Mouse (Mus musculus): Measurements from ENCODE around the gene Rcor2. TPM values are rescaled to one million over a fixed set of nuclear protein-coding genes. Genes with fewer than 3 reads are reported as not detected.

Gene Rcor2
- polyA plus RNA-seq, 1 experiment from 2014 or later = 14.8 TPM

DNA sequence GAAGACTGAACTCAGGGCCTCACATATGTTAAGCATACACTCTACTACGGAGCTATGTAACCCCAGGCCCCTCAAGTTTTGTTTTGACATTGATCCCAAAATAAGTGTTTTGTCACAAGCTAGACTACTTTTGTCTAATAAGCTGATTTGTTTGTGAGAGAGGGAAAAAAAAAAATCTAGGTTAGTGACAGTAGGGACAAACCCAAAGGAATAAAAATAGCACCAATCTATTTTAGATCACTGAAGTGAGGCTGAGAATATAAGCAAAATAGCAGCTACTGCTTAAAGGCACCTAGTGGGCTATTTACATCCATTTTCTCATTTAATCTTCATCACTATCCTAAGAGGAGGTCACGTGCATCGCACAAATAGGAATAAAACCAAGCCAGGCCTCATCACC, 27.6 kb upstream of the Rcor2 start:
- H3K9me3 ChIP-seq (replicated peaks) = no peaks in the 10 kb centered on the region
- peak overlapping the region; percentile 56 for H3K4me3 ChIP-seq (replicated peaks)
- 92% methylated on average over 3 of the region's 3 CpGs for WGBS
- H3K4me2 ChIP-seq = peak overlapping the region; percentile 97
- H3K9ac ChIP-seq (replicated peaks) = peak overlapping the region; percentile 73
- H3K4me1 ChIP-seq = peaks cover 38% of the 10 kb centered on the region
- 0 out of 2 replicates have a peak, but pooled peaks cover 3% of the 10 kb centered on the region for H3K27me3 ChIP-seq (replicated peaks)
- no peak overlapping the region for H3K27ac ChIP-seq (replicated peaks)
- 0 out of 2 replicates have a peak, but pooled peaks cover under 1% of the 10 kb centered on the region for H3K36me3 ChIP-seq
- ATAC-seq (ENCODE audit: low FRiP score) = no peak

DNA sequence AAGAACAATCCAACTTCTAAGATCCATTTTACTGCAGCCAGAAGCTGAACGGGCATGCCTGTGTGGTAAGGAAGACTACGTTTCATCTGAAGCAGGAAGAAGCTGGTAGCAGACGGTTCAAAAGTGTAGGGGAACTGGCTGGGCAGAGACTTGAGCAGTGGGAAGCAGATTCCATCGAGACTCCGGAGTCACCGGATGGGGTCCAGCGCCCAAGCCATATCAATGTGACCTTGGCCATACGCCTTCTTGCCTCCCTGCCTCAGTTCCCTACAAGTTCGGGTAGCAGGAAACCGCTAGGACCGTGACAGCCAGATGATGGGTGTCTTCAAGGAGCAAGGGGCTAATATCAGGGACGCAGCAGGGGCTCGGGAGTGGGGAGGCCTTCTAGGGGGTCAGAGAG, 26.8 kb upstream of the Rcor2 start:
- 1% methylated on average over 13 of the region's 13 CpGs for WGBS
- ATAC-seq (ENCODE audit: low FRiP score) = no peak

DNA sequence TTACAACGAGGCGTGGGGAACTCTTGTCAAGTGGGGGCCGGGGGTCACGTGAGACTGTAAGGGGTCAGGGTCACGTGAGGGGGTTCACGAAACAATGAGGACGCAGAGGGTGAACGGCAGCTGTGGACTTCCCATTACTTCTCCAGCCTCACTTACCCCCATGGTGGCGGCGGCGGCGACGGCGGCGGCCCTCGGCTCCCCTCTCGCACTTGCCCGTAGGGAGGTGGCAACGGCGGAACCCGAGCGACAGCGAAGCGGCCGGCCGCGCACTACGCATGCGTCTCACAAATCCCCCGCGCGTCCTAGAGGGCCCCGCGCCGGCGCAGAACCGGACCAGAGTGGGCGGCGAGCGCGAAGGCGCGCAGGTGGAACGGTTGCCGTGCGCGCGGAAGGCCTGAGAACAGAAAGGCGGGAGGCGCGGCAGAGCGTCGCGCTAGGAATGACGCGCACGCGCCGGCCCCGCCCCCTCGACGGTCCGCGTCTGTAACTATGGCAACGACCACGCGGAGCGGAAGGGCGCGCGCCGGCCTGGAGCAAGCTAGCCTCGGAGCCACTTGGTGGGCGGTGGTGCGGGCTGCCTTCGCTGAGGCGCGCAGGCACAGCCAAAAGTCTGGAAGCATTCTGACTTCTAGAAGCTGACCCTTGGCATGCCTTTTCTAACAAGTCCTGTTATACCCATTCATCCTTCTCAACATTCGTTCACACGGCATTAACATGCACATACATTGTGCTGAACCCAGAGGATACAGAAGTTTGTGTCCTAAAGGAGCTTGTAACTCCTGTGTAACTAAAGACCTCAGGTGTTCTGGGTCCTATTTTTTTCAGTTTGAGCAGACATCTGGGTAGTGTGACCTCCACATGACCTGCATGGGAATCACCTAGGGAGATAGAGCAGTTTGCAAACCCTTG, 26.1 kb upstream of the Rcor2 start, which contains the start of gene Naa40:
TSS of gene Naa40 (minus strand) at position 402 of the 909 bp plus-strand sequence.
- H3K9me3 ChIP-seq (replicated peaks) = no peaks in the 10 kb centered on the region
- H3K4me2 ChIP-seq = peak within 1 kb of the TSS; percentile 97
- WGBS = under 1% methylated on average over 79 of the region's 80 CpGs
- no peaks in the 10 kb centered on the region for H3K36me3 ChIP-seq
- H3K9ac ChIP-seq (replicated peaks) = peak within 1 kb of the TSS; percentile 73
- H3K27me3 ChIP-seq (replicated peaks) = 0 out of 2 replicates have a peak, but pooled peaks cover 3% of the 10 kb centered on the region
- peak; percentile 97 for ATAC-seq (ENCODE audit: low FRiP score)
- peaks cover 35% of the 10 kb centered on the region for H3K4me1 ChIP-seq
- peak within 1 kb of the TSS; percentile 83 for H3K27ac ChIP-seq (replicated peaks)
- H3K4me3 ChIP-seq (replicated peaks) = peak within 1 kb of the TSS; percentile 56

More for the DNA sequence above, 26.8 kb upstream of the Rcor2 start:
- peak overlapping the region; percentile 73 for H3K9ac ChIP-seq (replicated peaks)
- peaks cover 35% of the 10 kb centered on the region for H3K4me1 ChIP-seq
- no peaks in the 10 kb centered on the region for H3K9me3 ChIP-seq (replicated peaks)
- H3K36me3 ChIP-seq = no peaks in the 10 kb centered on the region
- peak overlapping the region; percentile 97 for H3K4me2 ChIP-seq
- 0 out of 2 replicates have a peak, but pooled peaks cover 3% of the 10 kb centered on the region for H3K27me3 ChIP-seq (replicated peaks)
- H3K27ac ChIP-seq (replicated peaks) = peak overlapping the region; percentile 83
- H3K4me3 ChIP-seq (replicated peaks) = peak overlapping the region; percentile 56

DNA sequence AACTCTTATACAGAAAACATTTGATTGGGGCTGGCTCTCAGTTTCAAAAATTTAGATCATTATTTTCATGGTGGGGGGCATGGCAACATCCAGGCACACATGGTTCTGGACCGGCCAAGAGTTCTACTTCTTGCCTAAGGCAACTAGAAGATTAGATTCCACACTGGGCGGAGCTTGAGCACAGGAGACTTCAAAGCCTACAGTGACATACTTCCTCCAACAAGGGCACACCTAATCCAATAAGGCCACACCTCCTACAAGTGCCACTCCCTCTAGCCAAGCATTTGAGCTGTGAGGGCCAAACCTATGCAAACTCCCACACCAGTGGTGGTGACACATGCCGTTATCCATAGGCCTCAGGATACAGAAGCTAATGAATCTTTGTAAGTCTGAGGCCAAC, 21.1 kb upstream of the Rcor2 start:
- Histone ChIP-seq H3K4me3 (replicated peaks) (no peak overlapping the region), H3K4me2 (no peak overlapping the region), H3K27ac (replicated peaks) (no peak overlapping the region), H3K27me3 (replicated peaks) (0 out of 2 replicates have a peak, but pooled peaks cover 3% of the 10 kb centered on the region), H3K9ac (replicated peaks) (no peak overlapping the region), H3K9me3 (replicated peaks) (no peaks in the 10 kb centered on the region), H3K36me3 (no peaks in the 10 kb centered on the region), H3K4me1 (peaks cover 6% of the 10 kb centered on the region)
- WGBS = 84% methylated on average over 3 of the region's 3 CpGs
- no peak for ATAC-seq (ENCODE audit: low FRiP score)

DNA sequence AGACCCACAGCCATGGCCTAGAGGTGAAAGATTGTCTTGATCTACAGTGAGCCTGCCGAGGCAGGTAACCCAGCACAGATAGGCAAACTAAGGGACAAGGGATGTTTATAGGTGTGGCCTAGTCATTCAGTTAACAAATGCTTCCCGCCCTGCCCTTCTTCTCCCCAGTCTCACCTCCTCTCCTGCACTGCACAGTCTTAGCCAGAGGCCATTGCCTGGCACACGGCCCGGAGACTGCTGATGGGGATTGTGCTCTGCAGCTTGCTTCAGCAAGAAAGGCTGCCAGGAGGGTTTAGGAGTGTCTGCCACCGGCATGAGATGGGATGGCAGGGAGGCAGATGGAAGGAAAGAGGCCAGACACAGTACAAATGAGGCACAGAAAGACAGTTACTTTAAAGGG, 9.2 kb upstream of the Rcor2 start:
- Histone ChIP-seq H3K4me1 (no peaks in the 10 kb centered on the region), H3K9me3 (replicated peaks) (no peaks in the 10 kb centered on the region), H3K9ac (replicated peaks) (no peak overlapping the region), H3K4me3 (replicated peaks) (no peak overlapping the region), H3K36me3 (no peaks in the 10 kb centered on the region), H3K4me2 (no peak overlapping the region), H3K27ac (replicated peaks) (no peak overlapping the region), H3K27me3 (replicated peaks) (no peaks in the 10 kb centered on the region)
- ATAC-seq (ENCODE audit: low FRiP score) = no peak
- WGBS = 77% methylated on average over 5 of the region's 5 CpGs

DNA sequence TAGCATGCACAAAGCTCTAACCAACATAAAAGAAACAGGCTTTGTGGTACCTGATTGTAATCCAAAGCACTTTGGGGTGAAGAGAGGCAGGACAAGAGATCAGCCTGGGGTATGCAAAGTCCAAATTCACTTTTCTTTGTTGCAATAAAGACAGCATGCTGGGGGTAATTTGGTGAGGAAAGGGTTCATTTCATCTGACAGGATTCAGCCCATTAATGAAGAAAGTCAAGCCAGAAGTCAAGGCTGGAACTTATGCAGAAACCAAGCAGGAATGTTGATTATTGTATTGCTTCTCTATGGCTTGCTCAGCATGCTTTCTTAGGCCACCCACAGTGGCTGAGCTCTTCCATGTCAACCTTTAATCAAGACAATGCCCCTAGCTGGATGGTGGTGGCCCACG, 5.6 kb upstream of the Rcor2 start:
- Histone ChIP-seq H3K27me3 (replicated peaks) (no peaks in the 10 kb centered on the region), H3K4me3 (replicated peaks) (no peak overlapping the region), H3K9me3 (replicated peaks) (no peaks in the 10 kb centered on the region), H3K27ac (replicated peaks) (no peak overlapping the region), H3K4me2 (no peak overlapping the region), H3K36me3 (no peaks in the 10 kb centered on the region), H3K9ac (replicated peaks) (no peak overlapping the region), H3K4me1 (peaks cover 24% of the 10 kb centered on the region)
- ATAC-seq (ENCODE audit: low FRiP score) = no peak
- 88% methylated on average over 1 of the region's 1 CpGs for WGBS

DNA sequence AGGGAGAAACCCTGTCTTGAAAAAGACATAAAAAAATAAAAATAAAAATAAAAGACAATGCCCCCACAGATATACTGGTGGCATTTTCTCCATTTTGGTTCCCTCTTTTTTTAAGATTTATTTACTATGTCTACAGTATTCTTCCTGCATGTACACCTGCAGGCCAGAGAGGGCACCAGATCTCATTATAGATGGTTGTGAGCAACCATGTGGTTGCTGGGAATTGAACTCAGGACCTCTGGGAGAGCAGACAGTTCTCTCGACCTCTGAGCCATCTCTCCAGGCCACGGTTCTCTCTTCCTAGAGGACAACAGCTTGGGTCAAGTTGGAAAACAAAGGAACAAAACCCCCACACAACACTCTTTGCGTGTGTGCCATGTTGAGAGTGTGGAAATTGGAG, 5.2 kb upstream of the Rcor2 start:
- Histone ChIP-seq H3K4me1 (peaks cover 29% of the 10 kb centered on the region), H3K27me3 (replicated peaks) (no peaks in the 10 kb centered on the region), H3K4me2 (no peak overlapping the region), H3K9me3 (replicated peaks) (no peaks in the 10 kb centered on the region), H3K36me3 (no peaks in the 10 kb centered on the region), H3K27ac (replicated peaks) (no peak overlapping the region), H3K4me3 (replicated peaks) (no peak overlapping the region), H3K9ac (replicated peaks) (no peak overlapping the region)
- no peak for ATAC-seq (ENCODE audit: low FRiP score)
- WGBS = 93% methylated on average over 3 of the region's 3 CpGs

DNA sequence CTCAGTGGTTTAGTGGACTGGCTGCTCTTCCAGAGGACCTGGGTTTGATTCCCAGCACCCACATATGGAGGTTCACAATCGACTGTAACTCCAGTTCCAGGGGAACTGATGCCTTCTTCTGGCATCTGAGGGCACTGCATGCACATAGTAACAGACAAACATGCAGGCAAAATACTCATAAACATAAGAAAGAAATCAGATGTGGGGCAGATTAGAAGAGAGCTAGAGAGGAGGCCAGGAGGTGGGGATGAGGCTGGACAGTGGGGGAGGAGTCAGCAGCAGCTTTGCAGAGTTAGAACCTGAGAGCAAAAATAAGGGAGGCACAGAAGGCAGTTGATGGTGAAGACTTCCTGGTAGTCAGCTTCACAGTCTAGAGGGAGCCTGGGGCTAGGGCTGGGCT, 4.5 kb upstream of the Rcor2 start:
- H3K27me3 ChIP-seq (replicated peaks) = no peaks in the 10 kb centered on the region
- 97% methylated on average over 1 of the region's 1 CpGs for WGBS
- no peak overlapping the region for H3K9ac ChIP-seq (replicated peaks)
- no peak for ATAC-seq (ENCODE audit: low FRiP score)
- H3K27ac ChIP-seq (replicated peaks) = no peak overlapping the region
- H3K4me2 ChIP-seq = no peak overlapping the region
- peaks cover 35% of the 10 kb centered on the region for H3K4me1 ChIP-seq
- H3K36me3 ChIP-seq = no peaks in the 10 kb centered on the region
- no peak overlapping the region for H3K4me3 ChIP-seq (replicated peaks)
- H3K9me3 ChIP-seq (replicated peaks) = no peaks in the 10 kb centered on the region

DNA sequence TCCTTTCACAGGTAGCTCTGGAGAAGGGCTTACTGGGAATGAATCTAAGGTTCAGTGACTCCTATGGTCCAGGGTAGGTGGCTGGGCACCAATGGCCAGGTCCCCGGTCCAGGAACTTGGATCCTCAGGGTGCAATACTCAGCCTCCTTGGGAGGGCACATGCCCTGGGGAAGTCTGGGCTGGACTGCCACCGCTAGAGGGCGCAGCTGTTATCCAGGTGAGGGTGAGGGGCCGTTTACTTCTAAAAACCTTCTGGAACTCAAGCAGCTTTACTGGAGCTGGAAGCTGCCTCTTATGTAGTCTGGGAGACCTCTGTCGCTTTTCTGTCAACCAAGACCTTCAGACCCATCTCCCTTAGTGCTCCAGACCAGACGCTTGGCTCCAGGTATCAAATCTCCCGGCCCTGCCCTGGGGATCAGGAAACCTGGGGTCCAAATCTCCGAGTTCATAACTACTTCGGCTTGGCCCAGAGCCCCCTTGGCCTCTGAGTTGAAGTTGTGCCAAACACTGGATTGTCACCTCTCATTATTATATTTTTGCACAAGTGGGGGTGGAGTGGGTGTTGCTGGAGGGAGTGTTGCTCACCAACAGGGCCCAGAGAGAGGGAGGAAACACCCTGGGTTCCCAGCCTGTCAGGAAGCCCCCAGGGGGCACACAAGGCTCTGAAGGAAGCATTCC, 2.9 kb upstream of the Rcor2 start:
- H3K27ac ChIP-seq (replicated peaks) = 0 out of 2 replicates have a peak overlapping the region, but pooled peaks have one; percentile 14
- H3K4me2 ChIP-seq = no peak overlapping the region
- H3K4me1 ChIP-seq = peaks cover 46% of the 10 kb centered on the region
- no peaks in the 10 kb centered on the region for H3K9me3 ChIP-seq (replicated peaks)
- WGBS = 23% methylated on average over 9 of the region's 9 CpGs
- H3K27me3 ChIP-seq (replicated peaks) = no peaks in the 10 kb centered on the region
- no peak for ATAC-seq (ENCODE audit: low FRiP score)
- no peaks in the 10 kb centered on the region for H3K36me3 ChIP-seq
- H3K4me3 ChIP-seq (replicated peaks) = no peak overlapping the region
- H3K9ac ChIP-seq (replicated peaks) = no peak overlapping the region

DNA sequence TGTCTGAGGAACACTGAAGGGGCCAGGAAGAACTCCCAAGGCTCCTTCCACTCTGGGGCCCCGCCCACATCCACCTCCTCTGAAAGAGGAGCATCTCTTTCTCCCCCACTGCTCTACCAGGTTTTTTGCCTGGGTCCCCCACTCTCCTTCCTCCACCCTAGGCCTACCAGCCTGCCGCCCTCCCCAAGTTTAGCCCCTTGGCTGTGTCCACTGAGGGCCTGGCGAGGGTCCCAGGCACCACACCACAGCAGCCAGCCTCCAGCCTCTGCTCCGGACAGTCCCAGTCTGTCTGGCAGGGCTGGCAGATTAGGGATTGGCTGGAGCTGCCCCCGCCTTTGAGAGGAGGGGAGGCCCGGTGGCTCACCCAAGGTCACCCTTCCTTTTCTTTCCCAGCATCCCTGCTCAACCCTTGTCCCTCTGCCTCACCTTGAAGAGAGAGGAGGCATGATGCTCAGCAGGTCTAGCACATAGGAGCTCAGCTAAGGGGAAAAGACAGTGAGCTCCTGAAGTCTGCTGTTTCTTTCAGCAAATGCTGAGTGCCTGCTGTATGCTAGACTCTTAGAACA, 2.3 kb upstream of the Rcor2 start:
- no peak overlapping the region for H3K4me3 ChIP-seq (replicated peaks)
- WGBS = 26% methylated on average over 6 of the region's 6 CpGs
- no peaks in the 10 kb centered on the region for H3K9me3 ChIP-seq (replicated peaks)
- ATAC-seq (ENCODE audit: low FRiP score) = no peak
- no peak overlapping the region for H3K4me2 ChIP-seq
- H3K27me3 ChIP-seq (replicated peaks) = no peaks in the 10 kb centered on the region
- H3K4me1 ChIP-seq = peaks cover 52% of the 10 kb centered on the region
- H3K36me3 ChIP-seq = no peaks in the 10 kb centered on the region
- peak overlapping the region; percentile 46; the same call in 1 of the 2 replicates for H3K27ac ChIP-seq (replicated peaks)
- no peak overlapping the region for H3K9ac ChIP-seq (replicated peaks)

DNA sequence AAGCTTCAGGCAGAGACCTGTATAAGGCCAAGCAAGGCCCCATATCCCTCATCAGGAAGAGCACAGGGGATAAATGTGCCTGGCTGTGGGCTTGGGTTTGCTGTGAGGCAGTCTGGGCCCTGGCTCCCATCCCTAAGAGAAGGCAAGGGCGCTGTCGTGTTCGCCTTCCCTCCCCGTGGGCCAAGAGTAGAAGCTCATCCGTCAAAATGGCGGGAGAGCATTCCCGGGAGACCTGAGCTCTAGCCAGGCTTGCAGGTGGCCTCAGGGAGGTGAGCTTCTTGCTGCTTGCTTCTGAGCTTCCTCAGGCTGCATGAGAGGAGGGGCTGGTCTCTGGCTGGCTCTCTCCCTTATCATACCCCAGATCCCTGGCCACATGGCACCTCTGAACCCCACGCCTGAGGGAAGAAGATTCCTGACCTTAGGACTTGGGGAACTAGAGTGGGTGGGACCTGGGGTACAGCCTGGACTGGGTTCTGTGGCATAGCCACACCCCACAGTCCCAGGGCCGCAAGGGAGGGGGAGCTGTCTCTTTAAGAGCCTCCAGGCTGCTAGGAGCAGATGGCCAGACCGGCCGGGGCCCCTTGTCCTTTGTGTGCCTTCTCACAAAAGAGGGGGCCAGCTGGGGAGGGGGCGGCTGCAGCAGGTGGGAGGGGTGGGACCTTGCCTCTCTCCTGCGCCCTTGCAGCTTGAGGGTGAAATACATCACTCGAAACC, 1.5 kb upstream of the Rcor2 start:
- H3K4me1 ChIP-seq = peaks cover 60% of the 10 kb centered on the region
- H3K9ac ChIP-seq (replicated peaks) = no peak overlapping the region
- H3K36me3 ChIP-seq = peaks cover 3% of the 10 kb centered on the region; the same call in 1 of the 2 replicates

More for the DNA sequence above, 1.5 kb upstream of the Rcor2 start:
- Histone ChIP-seq H3K27ac (replicated peaks) (peak overlapping the region; percentile 91), H3K4me2 (no peak overlapping the region), H3K9me3 (replicated peaks) (no peaks in the 10 kb centered on the region), H3K4me3 (replicated peaks) (no peak overlapping the region), H3K27me3 (replicated peaks) (no peaks in the 10 kb centered on the region)
- whole genome bisulfite sequencing = 9% methylated on average over 14 of the region's 14 CpGs
- ATAC-seq (ENCODE audit: low FRiP score) = no peak

Data from neural tube, embryonic 15.5 days (tissue).